Mouse (Mus musculus) G1E (cell line): ENCODE measurements around the gene Xpot.

ENCODE experiments used
- CTCF ChIP-seq: IDR thresholded peaks from 2 replicates; pipeline ENCODE4 v1.5.1; 2012; ENCODE audit warnings: low read depth, low read length, inconsistent platforms, mixed read lengths
- POLR2AphosphoS5 ChIP-seq: IDR thresholded peaks from 2 replicates; pipeline ENCODE4 v1.6.1; 2012; ENCODE audit warnings: low read depth, low read length, inconsistent platforms; ENCODE audit not compliant: insufficient replicate concordance

- TF ChIP-seq CTCF (no peak), POLR2AphosphoS5 (no peak)
Measured at GRCm38 (mm10) chr10:121596580-121596979, 29.6 kb downstream of the Xpot start.
